Mouse (Mus musculus) left cerebral cortex, postnatal 36 days (tissue): ENCODE measurements around the gene Wee1. TPM values are rescaled to one million over a fixed set of nuclear protein-coding genes. Genes with fewer than 3 reads are reported as not detected.
"Not testable (repeated sequence)": the region's sequence is repeated elsewhere in the genome, so short reads cannot be mapped to it uniquely, and the experiment has no call there.

Experiments used
- DNase-seq, 2 experiments: peaks; one replicate each; pipeline ENCODE4 v3.0.0; 2021 to 2022; ENCODE audit warnings: low spot score in 2 of 2, mixed read lengths in 1 of 2
- intact Hi-C: fragments of 180-260 bp; cut with DNase I; formaldehyde crosslinking; loops from one replicate; pipeline ENCODE4 v1.15.1; 2025
- total RNA-seq, 2 experiments: library from RNA; stranded (reverse); gene quantifications; 2 replicates each; pipeline ENCODE4 v1.2.3; 2021

Gene Wee1
- total RNA-seq, result 10 to 100 TPM; 24.7 to 25.0 TPM

DNA sequence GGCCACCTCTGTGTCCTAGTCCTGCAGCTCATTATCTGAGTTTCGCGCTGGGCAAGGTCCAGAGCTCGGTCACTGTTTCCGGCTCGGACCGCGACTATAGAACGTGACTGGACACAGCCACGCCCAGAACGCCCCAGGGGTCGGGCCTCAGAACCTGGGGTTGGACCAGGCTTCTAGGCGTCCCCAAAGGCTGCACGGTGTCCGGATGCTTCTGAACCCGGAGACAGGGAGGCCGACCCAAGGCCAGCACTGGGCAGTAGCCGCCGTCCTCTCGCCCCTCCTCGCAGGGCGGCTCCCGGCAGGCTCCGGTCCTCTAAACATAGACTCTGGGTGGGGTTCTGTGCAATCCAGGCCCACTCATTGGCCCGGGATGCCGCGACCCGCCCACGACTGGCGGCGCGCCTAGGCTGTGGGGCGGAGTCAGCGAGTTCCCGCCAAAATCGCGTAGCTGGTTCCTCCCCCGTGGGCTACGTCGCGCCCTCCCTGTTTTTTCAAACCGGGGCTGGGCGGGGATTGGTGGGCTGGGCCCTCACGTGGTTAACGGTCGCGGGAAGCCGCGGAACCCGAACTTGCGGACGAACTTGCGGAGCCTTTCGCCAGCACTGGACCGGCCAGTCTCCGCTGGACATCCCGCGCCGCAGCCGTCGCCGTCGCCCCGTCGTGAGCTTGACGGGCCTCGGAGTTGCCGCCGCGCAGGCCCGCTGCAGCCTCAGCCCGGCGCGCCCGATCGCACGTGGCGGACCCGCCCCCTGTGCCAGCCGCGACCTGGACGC is at the start of gene Wee1:
Wee1 (plus strand) TSS at position 531 of the 773 bp plus-strand sequence.
- intact Hi-C loops, result no loop called here
- peak; percentile 97 to 98 for DNase-seq

DNA sequence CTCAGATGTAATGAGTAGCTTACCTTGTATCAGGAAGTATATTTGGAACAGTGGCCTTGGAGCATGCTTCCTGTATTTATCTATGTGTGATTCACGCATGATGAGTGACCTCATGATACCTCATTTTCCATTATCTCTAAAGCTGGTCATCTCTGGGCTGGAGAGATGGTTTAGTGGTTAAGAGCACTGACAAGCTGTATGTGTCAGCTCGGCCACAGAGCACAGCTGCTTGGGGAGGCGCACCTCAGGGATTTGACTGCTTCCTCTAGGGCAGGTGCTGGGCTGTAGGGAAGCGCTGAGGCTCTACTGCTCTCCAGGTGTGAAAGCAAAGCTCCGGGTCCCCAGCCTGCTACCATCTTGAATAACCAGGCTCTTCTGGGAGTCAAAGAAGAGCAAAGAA is 43.7 kb upstream of the Wee1 start:
- intact Hi-C loops, result no loop called here
- DNase-seq, result no peak

DNA sequence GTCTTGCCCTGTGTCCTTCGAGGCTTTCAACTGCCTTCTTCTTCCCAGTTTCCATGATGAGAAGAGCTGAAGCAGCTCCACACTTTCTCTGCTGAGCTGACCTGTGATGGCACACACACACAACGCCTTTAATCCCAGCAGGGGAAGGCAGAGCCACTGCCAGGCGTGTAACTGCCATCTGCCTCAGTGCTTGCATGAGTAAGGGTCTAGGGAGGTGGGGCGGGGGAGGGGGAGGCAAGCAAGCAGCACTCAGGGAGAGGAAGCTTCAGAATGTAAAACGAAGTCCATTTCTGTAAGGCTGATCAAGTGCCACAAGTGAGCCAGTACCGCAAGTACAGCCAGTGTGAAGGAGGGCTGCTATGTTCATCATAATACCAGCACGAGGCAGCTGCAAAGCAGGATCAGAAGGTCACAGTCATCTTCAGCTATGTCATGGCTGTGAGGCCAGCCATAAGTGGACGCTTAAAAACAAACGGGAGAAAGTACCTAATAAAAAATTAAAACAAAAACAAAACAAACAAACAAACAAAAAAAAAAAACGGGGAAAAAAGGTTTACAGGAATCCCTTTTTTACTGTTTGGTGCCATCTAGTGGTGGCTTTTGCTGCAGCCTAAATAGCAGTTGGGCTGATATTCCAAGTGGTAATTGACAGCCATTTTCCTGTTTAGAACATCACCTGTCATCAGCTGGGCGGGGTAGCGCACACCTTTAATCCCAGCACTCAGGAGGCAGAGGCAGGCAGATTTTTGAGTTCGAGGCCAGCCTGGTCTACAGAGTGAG is 38.3 kb upstream of the Wee1 start:
- intact Hi-C loops, result no loop called here

DNA sequence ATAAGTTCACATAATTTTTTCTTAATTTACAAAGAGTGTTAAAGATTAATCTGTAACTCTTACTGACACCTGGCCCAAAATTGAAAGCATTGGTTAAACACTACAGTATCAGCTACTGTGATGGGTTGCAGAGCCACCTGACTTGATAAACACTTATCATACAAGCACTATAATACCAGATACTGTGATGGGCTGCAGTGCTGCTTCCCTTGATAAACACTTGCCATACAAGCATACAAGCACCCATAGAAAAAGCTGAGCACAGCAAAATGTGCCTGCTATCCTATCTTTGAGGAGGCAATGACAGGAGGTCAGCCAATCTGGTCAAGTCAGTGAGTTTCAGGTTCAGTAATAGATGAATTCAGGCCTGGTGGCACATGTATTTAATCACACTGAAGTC is 36.6 kb upstream of the Wee1 start:
- intact Hi-C loops, result no loop called here
- DNase-seq, result no peak

More for the DNA sequence above, 38.3 kb upstream of the Wee1 start:
- peak in 1 of 2 experiments; percentile 29 for DNase-seq

DNA sequence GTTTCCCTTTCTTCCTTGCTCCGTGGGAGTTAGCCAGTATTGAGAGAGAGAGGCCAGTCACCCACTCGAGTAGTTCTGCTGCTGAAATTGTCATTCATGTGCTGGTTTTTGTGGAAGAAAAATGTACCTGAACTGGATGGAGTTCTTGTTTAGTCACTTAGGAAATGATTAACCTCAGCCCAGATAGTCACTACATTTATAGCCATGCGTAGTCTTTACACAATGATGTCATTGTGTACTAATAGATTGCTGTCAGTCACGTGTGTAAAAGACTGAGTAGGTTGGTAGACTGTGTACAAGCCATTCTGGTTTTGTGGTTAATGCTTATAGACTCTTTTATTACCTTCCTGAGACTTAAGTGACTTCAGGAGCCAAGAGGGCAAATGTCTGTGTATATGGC is 33.9 kb upstream of the Wee1 start:
- DNase-seq, result no peak
- intact Hi-C loops, result no loop called here

DNA sequence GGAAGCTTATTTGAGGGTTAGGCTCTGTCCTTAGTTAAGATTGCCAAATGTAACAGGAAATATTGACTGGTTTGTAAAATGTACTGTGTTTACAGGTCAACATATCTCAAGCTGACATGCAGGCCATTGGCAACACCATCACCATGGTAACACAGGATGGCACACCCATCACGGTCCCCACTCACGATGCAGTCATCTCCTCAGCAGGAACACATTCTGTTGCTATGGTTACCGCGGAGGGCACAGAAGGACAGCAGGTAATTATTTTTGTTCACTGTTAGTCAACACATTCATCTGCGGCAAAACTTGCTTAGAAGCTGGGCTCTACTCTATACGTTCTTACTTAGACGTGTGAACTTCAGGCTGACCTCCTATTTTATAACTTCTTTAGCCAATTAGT is 30.2 kb upstream of the Wee1 start:
- intact Hi-C loops, result no loop called here
- DNase-seq, result peak; percentile 11 to 37

DNA sequence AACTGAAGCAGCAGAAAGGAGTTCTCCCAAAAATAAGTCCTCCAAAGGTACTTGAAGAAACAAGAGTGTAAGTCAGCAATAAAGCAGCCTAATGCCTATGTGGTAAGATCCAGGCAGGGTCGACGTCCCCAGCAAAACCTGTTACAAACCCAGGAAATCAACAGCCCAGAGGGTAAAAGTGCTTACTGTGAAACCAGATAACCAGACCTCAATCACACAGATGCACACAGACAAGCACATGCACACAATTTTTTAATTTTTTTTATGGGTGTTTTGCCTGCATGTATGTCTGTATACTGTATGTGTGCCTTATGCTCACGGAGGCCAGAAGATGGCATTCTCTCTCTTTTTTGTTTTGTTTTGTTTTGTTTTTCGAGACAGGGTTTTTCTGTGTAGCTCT is 25.5 kb upstream of the Wee1 start:
- no peak for DNase-seq
- intact Hi-C loops, result no loop called here

DNA sequence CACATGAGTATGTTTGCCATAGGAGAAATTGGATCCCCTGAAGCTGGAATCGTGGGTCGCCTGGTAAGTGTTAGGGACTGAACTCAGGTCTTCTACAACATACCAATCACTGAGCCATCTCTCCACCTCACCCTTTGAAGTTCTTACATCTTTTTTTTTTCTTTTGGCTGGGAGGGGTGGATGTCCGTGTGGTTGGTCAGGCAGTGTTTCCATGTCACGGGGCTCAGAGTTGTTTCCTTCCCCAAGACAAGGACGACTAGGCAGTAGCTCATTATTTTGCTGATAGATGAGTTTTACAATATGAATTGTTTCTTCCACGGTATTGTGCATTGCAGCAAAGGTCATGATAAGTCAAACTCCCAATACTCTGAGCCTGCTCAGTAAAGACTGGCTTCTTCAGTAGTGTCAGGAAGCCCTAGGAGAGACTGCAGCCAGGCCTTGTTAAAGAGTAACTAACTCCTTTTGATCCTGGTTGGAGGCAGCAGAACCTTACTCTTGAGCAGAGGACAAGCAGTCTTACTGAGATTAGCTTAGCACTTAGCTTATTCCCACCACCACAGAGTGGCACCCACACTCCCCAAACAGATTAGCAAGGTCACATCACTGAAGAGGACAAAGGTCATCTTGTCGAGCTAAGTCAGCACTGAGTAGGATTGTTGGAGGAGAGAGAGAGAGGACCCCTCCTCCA is 24.6 kb upstream of the Wee1 start:
- DNase-seq, result no peak

DNA sequence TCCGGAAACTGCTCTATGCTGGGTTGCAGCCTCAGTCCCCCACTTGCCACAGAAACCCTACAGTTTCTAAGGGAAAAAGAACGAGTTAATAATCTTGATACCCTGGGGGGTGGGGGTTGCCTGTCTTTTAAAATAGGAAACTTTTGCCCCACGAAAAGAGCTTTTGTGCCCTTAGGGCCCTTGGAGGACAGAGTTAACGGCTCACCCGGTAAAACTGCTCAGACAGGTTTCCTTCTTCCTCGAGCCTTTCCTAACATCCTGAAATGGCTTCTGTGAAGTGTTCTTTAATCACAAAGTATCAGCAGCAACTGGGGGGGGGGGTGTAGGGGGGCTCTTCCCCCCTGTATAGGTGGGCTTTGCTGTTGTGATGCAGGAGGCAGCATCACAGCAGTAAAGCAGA is 21.0 kb upstream of the Wee1 start:
- intact Hi-C loops, result no loop called here
- no peak for DNase-seq

More for the DNA sequence above, 24.6 kb upstream of the Wee1 start:
- intact Hi-C loops, result no loop called here

DNA sequence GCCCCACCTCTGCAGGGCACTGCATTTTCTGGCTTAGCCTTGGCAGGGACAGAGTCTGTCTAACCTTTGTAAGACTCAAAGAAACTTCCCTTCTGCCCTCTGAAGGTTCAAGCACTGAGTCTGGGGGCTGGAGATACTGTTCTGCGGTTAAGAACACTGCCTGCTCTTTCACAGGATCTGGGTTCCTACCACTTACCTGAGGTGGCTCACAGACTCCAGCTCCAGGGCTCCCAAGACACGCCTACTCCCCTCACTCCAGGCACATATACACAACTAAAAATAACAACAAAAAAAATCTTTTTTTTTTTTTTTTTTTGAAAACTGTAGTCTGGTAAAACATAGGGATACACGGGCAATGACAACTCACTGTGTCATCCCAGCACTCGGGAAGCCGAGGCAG is 20.6 kb upstream of the Wee1 start:
- intact Hi-C loops, result no loop called here

DNA sequence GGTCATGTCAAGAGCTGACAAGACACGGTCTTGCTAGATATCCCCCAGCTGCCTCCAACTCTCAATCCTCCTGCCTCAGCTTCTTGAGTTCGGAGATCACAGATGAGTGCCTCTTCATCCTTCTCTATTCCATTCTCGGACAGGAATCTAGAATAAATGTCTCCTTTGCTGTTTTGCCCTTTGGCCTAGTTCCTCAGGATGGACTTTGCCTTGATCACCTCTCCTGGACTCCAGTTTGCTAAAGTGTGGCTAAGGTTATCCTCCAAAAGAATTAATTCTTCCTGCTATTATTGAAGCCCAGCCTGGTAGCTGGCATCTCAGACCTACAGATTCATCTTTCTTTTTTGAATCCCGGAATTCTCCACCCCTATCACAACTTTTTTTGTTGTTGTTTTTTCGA is 16.8 kb upstream of the Wee1 start:
- intact Hi-C loops, result no loop called here
- no peak for DNase-seq

More for the DNA sequence above, 20.6 kb upstream of the Wee1 start:
- no peak for DNase-seq

DNA sequence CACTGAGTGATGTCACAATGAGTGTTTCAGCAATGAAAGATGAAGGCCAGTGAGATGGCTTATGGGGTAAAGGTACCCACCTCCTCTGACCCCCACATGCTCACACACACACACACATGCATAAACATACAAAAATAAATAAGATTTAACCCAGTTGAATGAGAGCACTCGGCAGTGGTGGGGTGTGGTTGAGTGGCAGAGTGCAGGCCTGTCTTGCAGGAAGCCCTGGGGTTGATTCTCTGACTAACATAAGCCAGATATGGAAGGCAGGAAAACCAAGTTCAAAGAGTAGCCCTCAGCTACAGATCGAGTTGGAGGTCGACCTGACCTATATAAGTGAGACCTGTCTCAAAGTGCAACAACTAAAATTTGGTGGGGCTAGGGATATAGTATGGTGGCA is 15.2 kb upstream of the Wee1 start:
- no peak for DNase-seq
- intact Hi-C loops, result no loop called here

DNA sequence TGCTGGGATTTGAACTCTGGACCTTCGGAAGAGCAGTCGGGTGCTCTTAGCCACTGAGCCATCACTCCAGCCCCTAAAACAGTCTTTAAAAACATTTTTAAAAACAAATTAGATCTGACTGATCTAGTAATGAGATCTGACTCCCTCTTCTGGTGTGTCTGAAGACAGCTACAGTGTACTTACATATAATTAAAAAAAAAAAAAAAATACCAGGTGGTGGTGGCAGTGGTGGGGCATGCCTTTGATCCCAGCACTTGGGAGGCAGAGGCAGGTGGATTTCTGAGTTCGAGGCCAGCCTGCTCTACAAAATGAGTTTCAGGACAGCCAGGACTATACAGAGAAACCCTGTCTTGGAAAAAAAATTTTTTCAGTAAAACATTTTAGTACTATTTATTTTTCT is 13.3 kb upstream of the Wee1 start:
- DNase-seq, intact Hi-C loops: not testable (repeated sequence)

DNA sequence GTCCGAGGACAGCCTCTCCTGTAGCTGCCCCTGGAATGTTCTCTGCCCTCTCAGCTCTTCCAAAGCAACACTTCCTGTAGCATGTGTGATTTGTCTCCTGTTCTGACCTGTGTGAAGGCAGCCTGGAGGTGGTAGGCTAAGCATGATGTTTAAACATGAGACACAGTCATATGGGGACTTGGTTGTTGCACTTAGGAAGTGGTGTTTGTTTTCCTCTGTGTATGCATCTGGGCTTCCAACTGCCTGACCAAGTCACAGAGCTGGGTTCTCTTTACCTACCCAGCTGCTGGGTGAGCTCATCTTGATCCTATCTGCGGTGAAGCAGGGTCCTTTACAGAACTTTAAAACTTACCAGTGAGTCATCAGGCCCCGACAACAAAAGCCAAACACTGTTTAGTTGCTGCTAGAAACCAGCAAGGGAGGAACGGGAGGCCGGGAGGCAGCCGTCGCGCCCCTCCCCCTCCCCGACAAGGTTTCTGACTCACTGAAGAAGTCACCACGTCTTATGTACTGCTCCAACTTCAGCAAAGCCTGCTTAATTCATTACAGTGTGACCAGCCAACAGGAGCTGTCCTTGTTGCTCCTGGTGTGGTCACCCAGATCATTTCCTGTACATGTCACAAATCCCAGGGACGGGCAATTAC is 12.8 kb upstream of the Wee1 start:
- intact Hi-C loops, result no loop called here
- DNase-seq, result peak in 1 of 2 experiments; percentile 15

DNA sequence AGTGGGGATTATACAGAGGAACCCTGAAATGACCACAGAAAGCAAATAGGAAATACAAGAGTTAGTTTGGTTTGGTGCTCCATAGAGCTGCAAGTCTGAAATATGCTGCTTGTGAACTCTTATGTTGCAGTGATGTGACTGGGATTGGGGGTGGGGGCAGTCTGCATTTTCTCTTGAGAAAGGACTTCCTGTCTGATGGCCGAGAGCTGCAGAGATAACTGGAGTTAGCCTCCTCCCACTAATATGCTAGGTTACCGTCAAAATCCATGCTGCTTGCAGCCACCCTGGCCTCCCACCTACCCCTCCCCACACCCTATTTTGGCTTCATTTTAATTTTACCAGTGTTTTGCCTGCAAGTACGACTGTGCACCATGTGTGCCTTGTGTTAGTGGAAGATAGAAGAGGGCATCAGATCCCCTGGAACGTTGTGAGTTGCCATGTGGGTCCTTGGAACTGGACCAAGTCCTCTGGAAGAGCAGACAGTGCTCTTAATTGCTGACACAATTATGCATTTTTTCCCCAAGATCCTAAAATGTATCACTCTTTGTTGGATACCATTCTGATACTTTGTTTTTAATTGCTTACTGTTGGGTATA is 11.7 kb upstream of the Wee1 start:
- intact Hi-C loops, result no loop called here
- DNase-seq, result no peak

DNA sequence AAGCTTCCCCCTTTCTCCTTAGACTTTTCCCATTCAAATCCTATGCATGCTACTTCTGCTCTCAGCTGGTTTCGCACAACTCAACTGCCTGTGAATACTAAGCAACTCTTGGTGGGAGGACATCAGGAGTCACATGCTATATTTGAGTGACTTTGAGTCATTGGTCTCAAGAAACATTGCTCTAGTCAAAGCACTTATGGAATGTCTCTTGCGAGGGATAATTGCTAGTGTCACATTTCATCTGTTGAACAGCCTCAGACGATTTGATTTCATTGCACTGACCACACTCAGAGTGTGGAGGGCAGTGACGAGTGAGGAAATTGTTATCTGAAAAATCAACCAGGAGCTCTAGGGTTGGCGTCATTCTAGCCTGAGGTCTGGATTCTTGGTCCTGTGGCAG is 7.1 kb upstream of the Wee1 start:
- intact Hi-C loops, result no loop called here
- DNase-seq, result no peak

DNA sequence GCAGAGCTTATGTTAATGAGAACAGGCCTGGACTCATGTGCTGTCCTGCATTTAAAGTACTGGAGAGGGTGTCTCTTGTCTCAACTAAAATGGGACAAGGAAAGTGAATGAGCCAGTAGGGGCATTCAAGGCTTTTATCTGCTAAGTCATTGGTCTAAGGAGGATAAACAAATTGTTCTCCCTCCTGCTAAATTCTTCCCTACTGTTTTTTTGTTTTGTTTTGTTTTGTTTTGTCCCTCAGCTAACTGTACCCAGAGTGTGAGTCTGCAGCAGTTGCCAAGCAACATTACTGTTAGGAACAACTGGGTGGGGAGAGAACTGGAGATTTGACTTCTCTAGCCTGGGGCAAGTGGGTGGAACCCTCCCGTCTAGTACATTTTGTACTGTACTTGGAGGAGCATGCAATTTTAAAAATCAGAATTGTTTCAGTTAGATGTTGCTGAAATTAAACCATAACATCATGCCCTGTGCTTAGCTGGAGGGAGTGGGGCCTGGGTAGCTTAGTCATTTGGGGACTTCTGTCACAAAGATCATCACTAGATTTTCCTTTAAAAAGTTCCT is 5.0 kb upstream of the Wee1 start:
- intact Hi-C loops, result no loop called here
- peak in 1 of 2 experiments; percentile 8 for DNase-seq

DNA sequence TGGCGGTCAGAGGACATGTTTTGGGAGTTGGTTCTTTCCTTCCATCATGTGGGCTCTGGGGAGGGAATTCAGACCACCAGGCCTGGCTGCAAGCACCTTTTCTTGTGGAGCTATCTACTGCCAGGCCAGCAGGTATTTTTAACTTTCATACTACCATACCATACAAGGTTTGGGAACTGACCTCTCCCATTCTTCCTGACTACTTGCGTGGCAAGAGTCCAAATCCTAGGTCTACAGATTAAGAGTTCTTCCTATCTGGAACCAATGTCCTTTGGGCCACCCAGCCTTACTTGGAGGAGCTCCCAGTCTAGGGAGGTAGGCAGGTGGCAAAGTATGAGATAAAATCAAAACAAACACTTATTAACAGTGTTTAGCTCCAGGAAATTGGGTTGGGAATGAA is 3.4 kb upstream of the Wee1 start:
- intact Hi-C loops, result no loop called here

DNA sequence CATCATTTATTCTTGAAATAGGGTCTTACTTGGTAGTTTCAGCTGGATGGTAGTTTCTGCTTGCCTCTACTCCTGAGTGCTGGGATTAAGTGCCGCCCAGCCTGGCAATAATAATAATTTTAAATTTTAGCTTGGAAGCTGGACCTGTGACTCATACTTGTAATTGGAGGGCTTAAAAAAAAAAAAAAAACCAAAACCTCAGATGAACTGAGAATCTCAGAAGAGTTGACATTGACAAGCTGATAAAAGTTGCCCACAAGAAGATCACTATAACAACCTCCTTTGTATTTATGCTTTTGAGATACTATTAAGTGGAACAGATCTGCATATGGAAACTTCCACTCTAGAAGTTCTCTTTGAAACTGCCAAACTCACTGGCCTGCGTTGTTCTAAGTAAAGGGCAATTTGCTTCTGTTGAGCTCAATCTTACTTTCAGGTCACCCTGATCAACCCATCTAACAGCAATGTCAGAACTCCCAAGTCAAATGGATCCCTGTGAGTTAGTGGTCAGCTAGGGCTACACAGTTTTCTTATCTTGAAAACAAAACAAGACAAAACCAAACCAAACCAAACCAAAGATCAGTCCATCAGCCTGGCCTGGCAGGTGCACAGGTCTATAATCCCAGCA is 1.6 kb upstream of the Wee1 start:
- DNase-seq, result no peak
- intact Hi-C loops, result no loop called here

More for the DNA sequence above, 3.4 kb upstream of the Wee1 start:
- DNase-seq, result no peak
